Mouse (Mus musculus) heart, embryonic 14.5 days (tissue): ENCODE measurements around the gene Epha5. TPM values are rescaled to one million over a fixed set of nuclear protein-coding genes. Genes with fewer than 3 reads are reported as not detected.

ENCODE experiments used
- ATAC-seq: fragments of 200-750 bp; cut with Nextera tagmentation; 2 replicates; pipeline ENCODE4 v1.8.0; 2017; ENCODE audit warnings: low read depth, moderate TSS enrichment; ENCODE audit not compliant: insufficient number of reproducible peaks, insufficient read depth, low FRiP score
- H3K27ac ChIP-seq, 2 experiments: fragments of 200-500 bp in 1 of 2; fragments of 300-500 bp in 1 of 2; sonication (generic) in 1 of 2; replicated peaks in 1 of 2; 2 replicates each; pipeline ENCODE4 v1.5.1; 2012 to 2014; ENCODE audit warnings: low read depth in 2 of 2, low read length in 2 of 2, control low read depth in 1 of 2, mild to moderate bottlenecking in 1 of 2, mixed read lengths in 1 of 2; ENCODE audit not compliant: control insufficient read depth in 1 of 2, insufficient read depth in 1 of 2
- H3K27me3 ChIP-seq: fragments of 300-500 bp; sonication (generic); 2 replicates; pipeline ENCODE4 v1.6.1; 2014; ENCODE audit warnings: mild to moderate bottlenecking, low read length, control low read depth; ENCODE audit not compliant: control insufficient read depth, insufficient read depth
- H3K36me3 ChIP-seq: fragments of 300-500 bp; sonication (generic); 2 replicates; pipeline ENCODE4 v1.6.1; 2014; ENCODE audit warnings: mild to moderate bottlenecking, control low read depth, low read length, mixed read lengths; ENCODE audit not compliant: control insufficient read depth, insufficient read depth
- H3K4me1 ChIP-seq, 2 experiments: fragments of 200-500 bp in 1 of 2; fragments of 300-500 bp in 1 of 2; sonication (generic) in 1 of 2; 2 replicates each; pipeline ENCODE4 v1.6.1; 2012 to 2014; ENCODE audit warnings: low read length in 2 of 2, control low read depth in 1 of 2, mixed read lengths in 1 of 2; ENCODE audit not compliant: control insufficient read depth in 2 of 2, insufficient read depth in 2 of 2
- H3K4me2 ChIP-seq: fragments of 300-500 bp; sonication (generic); 2 replicates; pipeline ENCODE4 v1.6.1; 2014; ENCODE audit warnings: mild to moderate bottlenecking, low read length
- H3K4me3 ChIP-seq, 2 experiments: fragments of 200-500 bp in 1 of 2; fragments of 300-500 bp in 1 of 2; sonication (generic) in 1 of 2; 2 replicates each; pipeline ENCODE4 v1.5.1; 2012 to 2014; ENCODE audit warnings: low read length in 2 of 2, mild to moderate bottlenecking in 2 of 2, control low read depth in 1 of 2, low read depth in 1 of 2, moderate library complexity in 1 of 2; ENCODE audit not compliant: control insufficient read depth in 1 of 2, insufficient read depth in 1 of 2
- H3K9ac ChIP-seq: fragments of 300-500 bp; sonication (generic); 2 replicates; pipeline ENCODE4 v1.6.1; 2014; ENCODE audit warnings: mild to moderate bottlenecking, low read length
- H3K9me3 ChIP-seq: fragments of 300-500 bp; sonication (generic); 2 replicates; pipeline ENCODE4 v1.6.1; 2016; ENCODE audit warnings: low read length, control low read depth; ENCODE audit not compliant: control insufficient read depth
- WGBS: fragments of 180-500 bp; shearing (Covaris S2); extraction: QIAGEN DNeasy Blood & Tissue Kit; methylation state at CpG from one replicate; pipeline ENCODE4 v1.1.7; 2014; 5-methylcytosine and 5-hydroxymethylcytosine counted together
- polyA plus RNA-seq: library from polyadenylated mRNA; unstranded; fragments of >200 nt; fragmentation: Nextera tagmentation; extraction: Ambion mirVana; gene quantifications from 2 replicates; pipeline ENCODE4 v1.2.1, GENCODE M21; 2014

Gene Epha5
- polyA plus RNA-seq, 1 experiment from 2014 or later = 0.82 TPM

- Histone ChIP-seq H3K27ac (no peak overlapping the region), H3K4me2 (no peak overlapping the region), H3K9me3 (no peaks in the 10 kb centered on the region), H3K36me3 (no peaks in the 10 kb centered on the region), H3K4me3 (no peak overlapping the region), H3K27me3 (no peaks in the 10 kb centered on the region), H3K4me1 (no peaks in the 10 kb centered on the region), H3K9ac (no peak overlapping the region)
- 42% methylated on average over 8 of the region's 8 CpGs for WGBS
- ATAC-seq = no peak
These were observed 118.1 kb downstream of the Epha5 start for GRCm38 (mm10) chr5:84298878-84299736.

GRCm38 (mm10) chr5:84289429-84289977 is 127.7 kb downstream of the Epha5 start:
- no peak for ATAC-seq
- Histone ChIP-seq H3K27ac (no peak overlapping the region), H3K4me1 (no peaks in the 10 kb centered on the region), H3K9me3 (no peaks in the 10 kb centered on the region), H3K4me2 (no peak overlapping the region), H3K4me3 (no peak overlapping the region), H3K9ac (no peak overlapping the region), H3K36me3 (no peaks in the 10 kb centered on the region), H3K27me3 (no peaks in the 10 kb centered on the region)
- WGBS = 60% methylated on average over 3 of the region's 3 CpGs

GRCm38 (mm10) chr5:84281290-84282017 is 135.7 kb downstream of the Epha5 start:
- no peak overlapping the region for H3K9ac ChIP-seq
- ATAC-seq = no peak
- H3K4me3 ChIP-seq = no peak overlapping the region
- no peaks in the 10 kb centered on the region for H3K9me3 ChIP-seq
- no peaks in the 10 kb centered on the region for H3K36me3 ChIP-seq
- no peaks in the 10 kb centered on the region for H3K4me1 ChIP-seq
- 79% methylated on average over 22 of the region's 22 CpGs for WGBS
- H3K4me2 ChIP-seq = no peak overlapping the region
- H3K27me3 ChIP-seq = no peaks in the 10 kb centered on the region
- no peak overlapping the region for H3K27ac ChIP-seq

GRCm38 (mm10) chr5:84276996-84277395 is 140.2 kb downstream of the Epha5 start:
- Histone ChIP-seq H3K27me3 (no peaks in the 10 kb centered on the region), H3K27ac (no peak overlapping the region), H3K9ac (no peak overlapping the region), H3K36me3 (no peaks in the 10 kb centered on the region), H3K4me1 (no peaks in the 10 kb centered on the region), H3K4me2 (no peak overlapping the region), H3K9me3 (no peaks in the 10 kb centered on the region), H3K4me3 (no peak overlapping the region)
- ATAC-seq = no peak
- WGBS = 84% methylated on average over 1 of the region's 1 CpGs

- H3K27ac ChIP-seq = no peak overlapping the region
- no peak overlapping the region for H3K4me2 ChIP-seq
- H3K27me3 ChIP-seq = no peaks in the 10 kb centered on the region
- H3K4me3 ChIP-seq = no peak overlapping the region
- H3K4me1 ChIP-seq = no peaks in the 10 kb centered on the region
- no peaks in the 10 kb centered on the region for H3K36me3 ChIP-seq
- no peak overlapping the region for H3K9ac ChIP-seq
- no peaks in the 10 kb centered on the region for H3K9me3 ChIP-seq
- 59% methylated on average over 4 of the region's 4 CpGs for WGBS
- no peak for ATAC-seq
These were observed 151.8 kb downstream of the Epha5 start for GRCm38 (mm10) chr5:84265407-84265806.

GRCm38 (mm10) chr5:84263999-84264398 is 153.2 kb downstream of the Epha5 start:
- Histone ChIP-seq H3K27ac (no peak overlapping the region), H3K27me3 (no peaks in the 10 kb centered on the region), H3K4me2 (no peak overlapping the region), H3K9ac (no peak overlapping the region), H3K4me1 (no peaks in the 10 kb centered on the region), H3K9me3 (no peaks in the 10 kb centered on the region), H3K4me3 (no peak overlapping the region), H3K36me3 (no peaks in the 10 kb centered on the region)
- no peak for ATAC-seq
- 58% methylated on average over 6 of the region's 6 CpGs for WGBS

- H3K4me2 ChIP-seq = no peak overlapping the region
- H3K27me3 ChIP-seq = no peaks in the 10 kb centered on the region
- no peaks in the 10 kb centered on the region for H3K9me3 ChIP-seq
- no peak overlapping the region for H3K9ac ChIP-seq
- no peak overlapping the region for H3K4me3 ChIP-seq
- H3K27ac ChIP-seq = no peak overlapping the region
- H3K36me3 ChIP-seq = no peaks in the 10 kb centered on the region
- no peak for ATAC-seq
- no peaks in the 10 kb centered on the region for H3K4me1 ChIP-seq
These were observed 187.2 kb downstream of the Epha5 start for GRCm38 (mm10) chr5:84229971-84230370.
